Mouse (Mus musculus): Measurements from ENCODE around the gene Atp1b1. TPM values are rescaled to one million over a fixed set of nuclear protein-coding genes. Genes with fewer than 3 reads are reported as not detected.
A peak's percentile ranks its signal among the peaks of the same experiment; 100 is the strongest.

The Atp1b1 gene
- polyA plus RNA-seq, 1 experiment from 2014 or later = 20.3 TPM

- Histone ChIP-seq H3K9me3 (replicated peaks; ENCODE audit: control insufficient read depth, low read length) (no peaks in the 10 kb centered on the region), H3K4me2 (ENCODE audit: low read depth, low read length) (no peak overlapping the region), H3K4me3 (ENCODE audit: low read depth, low read length) (no peak overlapping the region), H3K9ac (ENCODE audit: low read depth, low read length) (no peak overlapping the region), H3K27ac (ENCODE audit: low read length) (no peak overlapping the region), H3K36me3 (ENCODE audit: control insufficient read depth, insufficient read depth) (no peaks in the 10 kb centered on the region), H3K4me1 (ENCODE audit: control insufficient read depth, low read depth, low read length) (peaks cover 2% of the 10 kb centered on the region), H3K27me3 (ENCODE audit: control insufficient read depth, insufficient read depth, low read depth, low read length) (no peaks in the 10 kb centered on the region)
- 50% methylated on average over 3 of the region's 3 CpGs for WGBS (ENCODE audit: insufficient replicate concordance)
- ATAC-seq (ENCODE audit: low read depth) = no peak
Measured at GRCm38 (mm10) chr1:164417604-164418003, 40.6 kb downstream of the Atp1b1 start.

GRCm38 (mm10) chr1:164416692-164417394 is 41.3 kb downstream of the Atp1b1 start:
- Histone ChIP-seq H3K4me3 (ENCODE audit: low read depth, low read length) (no peak overlapping the region), H3K9ac (ENCODE audit: low read depth, low read length) (no peak overlapping the region), H3K9me3 (replicated peaks; ENCODE audit: control insufficient read depth, low read length) (no peaks in the 10 kb centered on the region), H3K27me3 (ENCODE audit: control insufficient read depth, insufficient read depth, low read depth, low read length) (no peaks in the 10 kb centered on the region), H3K27ac (ENCODE audit: low read length) (peak overlapping the region; percentile 41; the same call in 1 of the 2 replicates), H3K36me3 (ENCODE audit: control insufficient read depth, insufficient read depth) (no peaks in the 10 kb centered on the region), H3K4me1 (ENCODE audit: control insufficient read depth, low read depth, low read length) (peaks cover 2% of the 10 kb centered on the region), H3K4me2 (ENCODE audit: low read depth, low read length) (no peak overlapping the region)
- ATAC-seq (ENCODE audit: low read depth) = no peak
- 66% methylated on average over 12 of the region's 12 CpGs for WGBS (ENCODE audit: insufficient replicate concordance)

- peak overlapping the region; percentile 60 for H3K27ac ChIP-seq (ENCODE audit: low read length)
- 62% methylated on average over 2 of the region's 2 CpGs for WGBS (ENCODE audit: insufficient replicate concordance)
- H3K4me3 ChIP-seq (ENCODE audit: low read depth, low read length) = no peak overlapping the region
- H3K36me3 ChIP-seq (ENCODE audit: control insufficient read depth, insufficient read depth) = no peaks in the 10 kb centered on the region
- peaks cover 2% of the 10 kb centered on the region for H3K4me1 ChIP-seq (ENCODE audit: control insufficient read depth, low read depth, low read length)
- no peaks in the 10 kb centered on the region for H3K27me3 ChIP-seq (ENCODE audit: control insufficient read depth, insufficient read depth, low read depth, low read length)
- H3K9ac ChIP-seq (ENCODE audit: low read depth, low read length) = no peak overlapping the region
- peak; percentile 90 for ATAC-seq (ENCODE audit: low read depth)
- H3K9me3 ChIP-seq (replicated peaks; ENCODE audit: control insufficient read depth, low read length) = no peaks in the 10 kb centered on the region
- no peak overlapping the region for H3K4me2 ChIP-seq (ENCODE audit: low read depth, low read length)
Measured at GRCm38 (mm10) chr1:164415347-164415751, 42.8 kb downstream of the Atp1b1 start.

GRCm38 (mm10) chr1:164413608-164414007 is 44.5 kb downstream of the Atp1b1 start:
- Histone ChIP-seq H3K4me1 (ENCODE audit: control insufficient read depth, low read depth, low read length) (peaks cover 2% of the 10 kb centered on the region), H3K9me3 (replicated peaks; ENCODE audit: control insufficient read depth, low read length) (no peaks in the 10 kb centered on the region), H3K27ac (ENCODE audit: low read length) (no peak overlapping the region), H3K9ac (ENCODE audit: low read depth, low read length) (no peak overlapping the region), H3K4me3 (ENCODE audit: low read depth, low read length) (no peak overlapping the region), H3K4me2 (ENCODE audit: low read depth, low read length) (no peak overlapping the region), H3K36me3 (ENCODE audit: control insufficient read depth, insufficient read depth) (no peaks in the 10 kb centered on the region), H3K27me3 (ENCODE audit: control insufficient read depth, insufficient read depth, low read depth, low read length) (no peaks in the 10 kb centered on the region)
- no peak for ATAC-seq (ENCODE audit: low read depth)
- WGBS (ENCODE audit: insufficient replicate concordance) = 65% methylated on average over 11 of the region's 11 CpGs

- no peak overlapping the region for H3K4me2 ChIP-seq (ENCODE audit: low read depth, low read length)
- ATAC-seq (ENCODE audit: low read depth) = no peak
- no peak overlapping the region for H3K27ac ChIP-seq (ENCODE audit: low read length)
- no peaks in the 10 kb centered on the region for H3K27me3 ChIP-seq (ENCODE audit: control insufficient read depth, insufficient read depth, low read depth, low read length)
- peaks cover 2% of the 10 kb centered on the region for H3K4me1 ChIP-seq (ENCODE audit: control insufficient read depth, low read depth, low read length)
- WGBS (ENCODE audit: insufficient replicate concordance) = 68% methylated on average over 9 of the region's 9 CpGs
- H3K4me3 ChIP-seq (ENCODE audit: low read depth, low read length) = no peak overlapping the region
- H3K9ac ChIP-seq (ENCODE audit: low read depth, low read length) = no peak overlapping the region
- H3K9me3 ChIP-seq (replicated peaks; ENCODE audit: control insufficient read depth, low read length) = no peaks in the 10 kb centered on the region
- H3K36me3 ChIP-seq (ENCODE audit: control insufficient read depth, insufficient read depth) = no peaks in the 10 kb centered on the region
Measured at GRCm38 (mm10) chr1:164412906-164413305, 45.2 kb downstream of the Atp1b1 start.

GRCm38 (mm10) chr1:164411306-164411705 is 46.8 kb downstream of the Atp1b1 start:
- Histone ChIP-seq H3K27me3 (ENCODE audit: control insufficient read depth, insufficient read depth, low read depth, low read length) (no peaks in the 10 kb centered on the region), H3K4me1 (ENCODE audit: control insufficient read depth, low read depth, low read length) (no peaks in the 10 kb centered on the region), H3K9me3 (replicated peaks; ENCODE audit: control insufficient read depth, low read length) (no peaks in the 10 kb centered on the region), H3K27ac (ENCODE audit: low read length) (no peak overlapping the region), H3K9ac (ENCODE audit: low read depth, low read length) (no peak overlapping the region), H3K36me3 (ENCODE audit: control insufficient read depth, insufficient read depth) (no peaks in the 10 kb centered on the region), H3K4me2 (ENCODE audit: low read depth, low read length) (no peak overlapping the region), H3K4me3 (ENCODE audit: low read depth, low read length) (no peak overlapping the region)
- WGBS (ENCODE audit: insufficient replicate concordance) = 71% methylated on average over 7 of the region's 7 CpGs
- no peak for ATAC-seq (ENCODE audit: low read depth)

GRCm38 (mm10) chr1:164408655-164409054 is 49.5 kb downstream of the Atp1b1 start:
- H3K4me2 ChIP-seq (ENCODE audit: low read depth, low read length) = no peak overlapping the region
- WGBS (ENCODE audit: insufficient replicate concordance) = 64% methylated on average over 2 of the region's 2 CpGs
- H3K36me3 ChIP-seq (ENCODE audit: control insufficient read depth, insufficient read depth) = no peaks in the 10 kb centered on the region

GRCm38 (mm10) chr1:164406506-164406905 is 51.6 kb downstream of the Atp1b1 start:
- no peak for ATAC-seq (ENCODE audit: low read depth)
- Histone ChIP-seq H3K27ac (ENCODE audit: low read length) (no peak overlapping the region), H3K4me2 (ENCODE audit: low read depth, low read length) (no peak overlapping the region), H3K4me1 (ENCODE audit: control insufficient read depth, low read depth, low read length) (no peaks in the 10 kb centered on the region), H3K9me3 (replicated peaks; ENCODE audit: control insufficient read depth, low read length) (no peaks in the 10 kb centered on the region), H3K27me3 (ENCODE audit: control insufficient read depth, insufficient read depth, low read depth, low read length) (no peaks in the 10 kb centered on the region), H3K4me3 (ENCODE audit: low read depth, low read length) (no peak overlapping the region), H3K36me3 (ENCODE audit: control insufficient read depth, insufficient read depth) (no peaks in the 10 kb centered on the region), H3K9ac (ENCODE audit: low read depth, low read length) (no peak overlapping the region)
- WGBS (ENCODE audit: insufficient replicate concordance) = 69% methylated on average over 5 of the region's 5 CpGs

More at GRCm38 (mm10) chr1:164408655-164409054, 49.5 kb downstream of the Atp1b1 start:
- Histone ChIP-seq H3K27ac (ENCODE audit: low read length) (no peak overlapping the region), H3K9ac (ENCODE audit: low read depth, low read length) (no peak overlapping the region), H3K27me3 (ENCODE audit: control insufficient read depth, insufficient read depth, low read depth, low read length) (no peaks in the 10 kb centered on the region), H3K4me3 (ENCODE audit: low read depth, low read length) (no peak overlapping the region), H3K4me1 (ENCODE audit: control insufficient read depth, low read depth, low read length) (no peaks in the 10 kb centered on the region), H3K9me3 (replicated peaks; ENCODE audit: control insufficient read depth, low read length) (no peaks in the 10 kb centered on the region)
- no peak for ATAC-seq (ENCODE audit: low read depth)

- Histone ChIP-seq H3K4me1 (ENCODE audit: control insufficient read depth, low read depth, low read length) (no peaks in the 10 kb centered on the region), H3K4me2 (ENCODE audit: low read depth, low read length) (no peak overlapping the region), H3K27ac (ENCODE audit: low read length) (no peak overlapping the region), H3K36me3 (ENCODE audit: control insufficient read depth, insufficient read depth) (no peaks in the 10 kb centered on the region), H3K4me3 (ENCODE audit: low read depth, low read length) (no peak overlapping the region), H3K27me3 (ENCODE audit: control insufficient read depth, insufficient read depth, low read depth, low read length) (no peaks in the 10 kb centered on the region), H3K9ac (ENCODE audit: low read depth, low read length) (no peak overlapping the region), H3K9me3 (replicated peaks; ENCODE audit: control insufficient read depth, low read length) (no peaks in the 10 kb centered on the region)
- ATAC-seq (ENCODE audit: low read depth) = peak; percentile 51; the same call in 1 of the 2 replicates
- 32% methylated on average over 5 of the region's 5 CpGs for WGBS (ENCODE audit: insufficient replicate concordance)
Measured at GRCm38 (mm10) chr1:164405385-164405802, 52.8 kb downstream of the Atp1b1 start.
